Mouse (Mus musculus) liver, embryonic 16.5 days (tissue): Measurements from ENCODE around the gene Lgmn. TPM values are rescaled to one million over a fixed set of nuclear protein-coding genes. Genes with fewer than 3 reads are reported as not detected.

Experiments
- ATAC-seq: fragments of 200-750 bp; cut with Nextera tagmentation; 2 replicates; pipeline ENCODE4 v1.8.0; 2017; ENCODE audit warnings: low read depth, mild to moderate bottlenecking, moderate number of reproducible peaks, moderate library complexity
- H3K27ac ChIP-seq: fragments of 300-500 bp; sonication (generic); 2 replicates; pipeline ENCODE4 v1.5.1; 2014; ENCODE audit warnings: mild to moderate bottlenecking, low read length
- H3K27me3 ChIP-seq: fragments of 300-500 bp; sonication (generic); 2 replicates; pipeline ENCODE4 v1.6.1; 2014; ENCODE audit warnings: low read depth, low read length, mixed read lengths; ENCODE audit not compliant: control insufficient read depth, insufficient read depth
- H3K36me3 ChIP-seq: fragments of 300-500 bp; sonication (generic); 2 replicates; pipeline ENCODE4 v1.6.1; 2014; ENCODE audit warnings: mild to moderate bottlenecking; ENCODE audit not compliant: control insufficient read depth, insufficient read depth
- H3K4me1 ChIP-seq: fragments of 300-500 bp; sonication (generic); 2 replicates; pipeline ENCODE4 v1.6.1; 2014; ENCODE audit warnings: low read depth, low read length, mixed read lengths; ENCODE audit not compliant: control insufficient read depth
- H3K4me2 ChIP-seq: fragments of 300-500 bp; sonication (generic); 2 replicates; pipeline ENCODE4 v1.6.1; 2014; ENCODE audit warnings: low read depth, low read length, mixed read lengths
- H3K4me3 ChIP-seq: fragments of 300-500 bp; sonication (generic); 2 replicates; pipeline ENCODE4 v1.5.1; 2014; ENCODE audit warnings: low read depth, mild to moderate bottlenecking, low read length
- H3K9ac ChIP-seq: fragments of 300-500 bp; sonication (generic); 2 replicates; pipeline ENCODE4 v1.6.1; 2014; ENCODE audit warnings: low read depth, low read length
- H3K9me3 ChIP-seq: fragments of 300-500 bp; sonication (generic); replicated peaks from 2 replicates; pipeline ENCODE4 v1.6.1; 2016; ENCODE audit warnings: low read length; ENCODE audit not compliant: control insufficient read depth
- WGBS: fragments of 180-500 bp; shearing (Covaris S2); extraction: QIAGEN DNeasy Blood & Tissue Kit; methylation state at CpG from one replicate; pipeline ENCODE4 v1.1.7; 2014; ENCODE audit not compliant: insufficient replicate concordance; 5-methylcytosine and 5-hydroxymethylcytosine counted together
- polyA plus RNA-seq: library from polyadenylated mRNA; unstranded; fragments of >200 nt; fragmentation: Nextera tagmentation; extraction: Ambion mirVana; gene quantifications from 2 replicates; pipeline ENCODE4 v1.2.1, GENCODE M21; 2015

Gene Lgmn
- polyA plus RNA-seq, 1 experiment from 2014 or later, result 85.1 TPM

DNA sequence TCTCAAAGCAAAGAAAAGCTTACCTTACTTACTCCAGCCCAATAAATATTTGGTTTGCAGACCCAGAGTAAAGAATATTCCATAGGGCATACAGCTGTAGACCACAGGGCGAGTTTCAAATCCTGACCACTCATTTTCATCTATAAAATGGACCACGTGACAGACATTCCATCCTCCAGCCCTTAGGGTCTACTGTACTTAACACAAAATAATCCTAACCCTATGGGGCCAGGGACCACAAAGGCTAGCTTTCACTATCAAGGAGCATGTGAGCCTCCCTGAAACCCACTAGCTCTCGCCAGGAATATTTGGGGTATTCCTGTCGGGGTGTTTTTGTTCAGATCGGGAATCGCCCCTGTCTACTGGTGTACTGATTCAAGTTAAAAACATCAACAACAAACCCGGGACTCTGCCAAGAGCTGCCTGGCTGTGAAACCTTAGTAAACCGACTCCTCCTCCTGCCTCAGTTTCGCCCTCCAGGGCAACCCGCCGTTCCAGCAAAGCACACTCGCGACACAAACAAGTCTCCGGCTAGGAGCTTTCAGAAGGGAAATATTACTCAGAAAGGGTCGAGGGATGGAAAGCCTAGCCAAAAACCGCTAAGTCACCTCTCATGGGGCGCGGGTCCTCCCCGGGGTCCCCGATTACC is 506 bp downstream of the Lgmn start:
- H3K9ac ChIP-seq, result peak overlapping the region; percentile 53
- H3K9me3 ChIP-seq, result no peaks in the 10 kb centered on the region
- H3K4me3 ChIP-seq, result peak overlapping the region; percentile 67
- H3K27ac ChIP-seq, result peak overlapping the region; percentile 14; the same call in 1 of the 2 replicates
- H3K27me3 ChIP-seq, result no peaks in the 10 kb centered on the region
- H3K4me2 ChIP-seq, result peak overlapping the region; percentile 72
- H3K4me1 ChIP-seq, result peaks cover 10% of the 10 kb centered on the region
- 2% methylated on average over 20 of the region's 20 CpGs for WGBS
- ATAC-seq, result peak; percentile 8; the same call in 1 of the 2 replicates
- H3K36me3 ChIP-seq, result no peaks in the 10 kb centered on the region

DNA sequence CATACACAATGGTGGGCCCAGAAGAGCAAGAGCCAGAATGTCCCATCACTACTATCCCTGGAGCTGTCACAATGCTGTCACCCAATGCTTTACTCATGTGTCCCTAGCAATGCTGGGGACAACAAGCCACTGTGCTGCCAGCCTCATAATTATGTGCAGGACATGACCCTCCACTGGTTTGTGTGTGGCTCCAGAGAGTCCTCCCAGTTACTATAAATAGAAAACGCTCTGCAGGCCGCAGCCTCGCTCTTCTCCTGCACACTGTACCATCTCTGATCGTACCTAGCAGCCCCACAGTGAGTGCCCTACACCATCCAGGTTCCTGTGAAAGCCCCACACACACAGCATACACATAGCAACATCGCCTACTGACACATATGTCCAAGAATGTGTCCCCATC is 1.7 kb downstream of the Lgmn start:
- 59% methylated on average over 5 of the region's 5 CpGs for WGBS
- Histone ChIP-seq H3K4me3 (no peak overlapping the region), H3K27me3 (no peaks in the 10 kb centered on the region), H3K36me3 (no peaks in the 10 kb centered on the region), H3K9ac (no peak overlapping the region), H3K4me2 (no peak overlapping the region), H3K27ac (no peak overlapping the region), H3K9me3 (no peaks in the 10 kb centered on the region), H3K4me1 (peaks cover 10% of the 10 kb centered on the region)
- ATAC-seq, result no peak

DNA sequence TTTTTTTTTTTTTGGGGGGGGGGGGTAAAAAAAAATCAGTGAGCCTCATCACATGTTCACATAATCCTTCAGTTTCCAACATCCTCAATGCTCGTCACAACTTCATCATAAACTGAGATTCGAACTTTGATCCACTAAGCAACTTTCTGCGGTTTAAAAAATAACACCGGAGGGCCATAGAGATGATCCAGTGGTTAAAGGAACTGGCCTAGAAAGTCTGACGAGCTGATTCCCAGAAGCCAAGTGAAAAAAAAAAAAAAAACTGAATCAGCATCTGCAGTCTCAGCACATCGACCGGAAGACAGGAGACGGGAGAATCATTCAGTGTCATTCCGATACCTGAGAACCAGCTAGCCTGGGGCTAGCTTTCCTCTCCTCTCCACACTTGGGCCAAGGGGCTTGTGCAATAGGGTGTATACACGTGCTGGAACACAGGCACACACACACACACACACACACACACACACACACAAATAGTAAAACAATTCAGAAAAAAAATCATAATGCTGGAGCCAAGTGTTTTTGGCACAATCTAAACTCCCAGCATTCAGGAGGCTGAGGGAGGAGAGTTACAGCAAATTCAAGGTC is 2.6 kb downstream of the Lgmn start:
- Histone ChIP-seq H3K4me1 (peaks cover 10% of the 10 kb centered on the region), H3K36me3 (no peaks in the 10 kb centered on the region), H3K9me3 (no peaks in the 10 kb centered on the region), H3K27ac (no peak overlapping the region), H3K27me3 (no peaks in the 10 kb centered on the region), H3K4me3 (no peak overlapping the region), H3K4me2 (no peak overlapping the region), H3K9ac (no peak overlapping the region)
- ATAC-seq, result no peak
- WGBS, result 63% methylated on average over 10 of the region's 10 CpGs

DNA sequence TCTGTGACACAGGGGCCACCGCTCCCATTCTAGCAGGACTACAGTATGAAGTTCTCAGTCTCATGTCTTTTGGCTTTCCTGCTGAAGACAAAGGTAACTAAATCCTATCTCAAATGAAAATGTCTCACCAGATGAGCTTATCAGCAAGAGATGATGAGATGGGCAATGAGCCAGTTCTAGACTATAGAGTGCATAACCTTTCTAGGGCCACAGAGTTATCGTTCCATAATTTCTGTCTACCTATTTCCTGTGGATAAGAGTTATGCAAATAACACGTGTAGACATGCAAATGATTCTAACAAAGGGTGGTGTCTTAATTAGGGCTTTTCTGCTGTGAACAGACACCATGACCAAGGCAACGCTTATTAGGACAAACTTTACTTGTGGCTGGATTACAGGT is 5.5 kb downstream of the Lgmn start:
- Histone ChIP-seq H3K27me3 (no peaks in the 10 kb centered on the region), H3K27ac (no peak overlapping the region), H3K4me2 (no peak overlapping the region), H3K36me3 (no peaks in the 10 kb centered on the region), H3K9ac (no peak overlapping the region), H3K4me1 (peaks cover 4% of the 10 kb centered on the region), H3K9me3 (no peaks in the 10 kb centered on the region), H3K4me3 (no peak overlapping the region)
- 61% methylated on average over 4 of the region's 4 CpGs for WGBS
- no peak for ATAC-seq

DNA sequence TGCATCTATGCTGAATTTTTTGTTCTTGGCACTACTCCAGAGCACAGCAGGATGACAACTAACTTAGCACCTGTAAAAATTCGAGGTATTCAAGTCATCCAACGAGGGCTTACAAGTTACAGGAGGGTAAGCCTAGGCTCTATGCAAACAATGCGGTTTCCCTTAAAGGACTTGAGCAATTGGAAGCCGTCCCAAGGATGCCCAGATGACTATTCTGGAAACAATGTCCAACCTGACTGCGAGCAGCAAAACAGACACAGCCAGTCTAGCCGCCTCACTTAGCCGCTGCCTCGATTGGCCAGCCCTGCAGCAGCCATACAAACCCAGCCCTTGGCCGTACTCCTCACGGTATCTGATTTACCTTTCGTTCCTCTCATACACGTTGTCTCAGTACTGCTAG is 7.4 kb downstream of the Lgmn start:
- Histone ChIP-seq H3K36me3 (no peaks in the 10 kb centered on the region), H3K27ac (no peak overlapping the region), H3K4me2 (no peak overlapping the region), H3K9ac (no peak overlapping the region), H3K4me3 (no peak overlapping the region), H3K9me3 (no peaks in the 10 kb centered on the region), H3K27me3 (no peaks in the 10 kb centered on the region), H3K4me1 (no peaks in the 10 kb centered on the region)
- WGBS, result 69% methylated on average over 12 of the region's 12 CpGs
- no peak for ATAC-seq

DNA sequence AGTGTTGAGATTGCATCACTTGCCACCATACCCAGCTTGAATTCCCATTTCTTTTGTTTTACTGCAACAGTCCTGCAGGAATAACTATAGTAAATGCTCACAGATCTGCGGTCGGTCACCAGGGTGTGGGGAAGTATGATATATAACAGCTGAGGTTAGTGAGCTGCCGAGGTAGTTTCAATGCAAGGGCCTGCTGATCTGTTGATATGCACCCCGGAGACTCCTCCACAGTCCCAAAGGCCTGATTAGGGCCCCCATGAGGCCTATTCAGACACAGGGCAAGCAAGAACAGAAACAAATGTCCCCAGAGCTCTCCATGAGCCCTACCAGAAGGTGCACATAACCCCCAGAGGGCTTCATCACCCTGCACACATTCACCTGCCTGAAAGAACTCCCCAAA is 9.4 kb downstream of the Lgmn start:
- no peak overlapping the region for H3K4me2 ChIP-seq
- peaks cover 3% of the 10 kb centered on the region; the same call in 1 of the 2 replicates for H3K4me1 ChIP-seq
- no peak overlapping the region for H3K27ac ChIP-seq
- no peaks in the 10 kb centered on the region for H3K36me3 ChIP-seq
- no peak overlapping the region for H3K4me3 ChIP-seq
- H3K27me3 ChIP-seq, result no peaks in the 10 kb centered on the region
- H3K9ac ChIP-seq, result no peak overlapping the region
- WGBS, result 38% methylated on average over 4 of the region's 4 CpGs
- peak; percentile 17; the same call in 1 of the 2 replicates for ATAC-seq
- no peaks in the 10 kb centered on the region for H3K9me3 ChIP-seq

DNA sequence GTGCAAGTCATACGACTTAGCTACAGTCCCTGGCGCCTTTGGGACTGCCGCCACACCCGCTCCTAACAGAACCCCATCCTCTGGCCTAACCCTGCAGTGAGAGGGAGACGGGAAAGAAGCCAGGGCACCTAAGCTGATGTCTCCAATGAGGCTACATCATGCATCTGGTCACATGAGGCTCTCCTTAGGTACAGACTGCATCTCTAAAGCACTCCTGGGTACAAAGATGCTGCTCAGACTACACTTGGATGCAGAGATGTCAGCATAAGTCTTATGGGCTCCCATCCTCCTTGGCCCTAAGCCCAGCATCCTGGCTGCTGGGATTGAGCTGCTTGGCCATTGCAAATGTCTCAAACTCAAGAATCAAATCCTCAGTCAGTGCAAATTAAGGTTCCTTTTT is 10.0 kb downstream of the Lgmn start:
- H3K27me3 ChIP-seq, result no peaks in the 10 kb centered on the region
- H3K4me1 ChIP-seq, result peaks cover 3% of the 10 kb centered on the region; the same call in 1 of the 2 replicates
- no peak overlapping the region for H3K4me2 ChIP-seq
- H3K9me3 ChIP-seq, result no peaks in the 10 kb centered on the region
- H3K4me3 ChIP-seq, result no peak overlapping the region
- ATAC-seq, result no peak
- 67% methylated on average over 5 of the region's 5 CpGs for WGBS
- H3K9ac ChIP-seq, result no peak overlapping the region
- no peak overlapping the region for H3K27ac ChIP-seq
- no peaks in the 10 kb centered on the region for H3K36me3 ChIP-seq

DNA sequence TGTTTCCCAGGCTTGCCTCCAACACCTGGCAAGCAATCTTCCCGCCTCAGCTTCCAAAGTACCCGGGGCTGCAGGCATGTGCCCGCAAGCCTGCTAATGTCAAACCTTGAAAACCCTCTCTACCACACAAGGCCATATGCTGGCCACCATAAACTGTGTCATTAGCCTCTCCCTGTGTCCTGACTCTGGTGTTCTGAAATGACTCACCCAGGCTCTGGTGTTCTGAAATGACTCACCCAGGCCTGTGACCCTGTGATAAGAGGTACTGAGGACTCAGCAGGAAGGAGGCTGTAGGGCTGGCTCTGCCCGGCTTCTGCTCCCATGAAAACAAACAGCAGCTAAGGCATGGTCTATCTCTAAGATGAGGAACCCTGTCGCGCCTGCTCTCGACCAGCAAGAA is 13.3 kb downstream of the Lgmn start:
- ATAC-seq, result peak; percentile 98
- Histone ChIP-seq H3K27me3 (no peaks in the 10 kb centered on the region), H3K9ac (no peak overlapping the region), H3K4me3 (no peak overlapping the region), H3K4me2 (no peak overlapping the region), H3K9me3 (no peaks in the 10 kb centered on the region), H3K4me1 (peaks cover 3% of the 10 kb centered on the region; the same call in 1 of the 2 replicates), H3K36me3 (no peaks in the 10 kb centered on the region), H3K27ac (peak overlapping the region; percentile 73)
- 25% methylated on average over 7 of the region's 7 CpGs for WGBS

DNA sequence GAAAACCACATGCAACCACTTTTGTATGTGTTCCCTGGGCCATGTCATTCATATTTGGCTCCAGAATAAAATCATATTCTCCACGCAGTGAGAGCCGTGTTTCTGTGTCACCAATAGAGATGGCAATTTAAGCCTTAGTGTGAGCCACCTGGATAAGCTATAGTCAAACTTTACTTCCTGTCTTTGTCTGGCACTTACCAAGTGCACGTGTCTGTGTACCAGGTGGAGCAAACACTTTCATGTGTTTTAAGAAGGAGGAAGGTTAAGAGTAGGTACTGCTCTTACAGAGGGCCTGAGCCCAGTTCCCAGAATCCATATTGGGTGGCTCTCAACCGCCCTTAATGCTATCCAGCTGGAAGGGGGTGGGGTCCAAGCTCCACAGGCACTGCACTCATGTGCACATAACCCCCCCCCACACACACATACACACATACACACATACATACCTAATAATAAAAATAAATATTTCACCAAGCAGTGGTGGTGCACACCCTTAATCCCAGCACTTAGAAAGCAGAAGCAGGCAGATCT is 14.5 kb downstream of the Lgmn start:
- Histone ChIP-seq H3K27me3 (no peaks in the 10 kb centered on the region), H3K4me2 (no peak overlapping the region), H3K4me1 (peaks cover 10% of the 10 kb centered on the region), H3K4me3 (no peak overlapping the region), H3K27ac (no peak overlapping the region), H3K9ac (no peak overlapping the region), H3K9me3 (no peaks in the 10 kb centered on the region), H3K36me3 (no peaks in the 10 kb centered on the region)
- WGBS, result 63% methylated on average over 4 of the region's 4 CpGs
- no peak for ATAC-seq
